Mouse (Mus musculus): ENCODE data around the gene Kcnq1. TPM values are rescaled to one million over a fixed set of nuclear protein-coding genes. Genes with fewer than 3 reads are reported as not detected.

Kcnq1 gene
- polyA plus RNA-seq, 2 experiments = 1.5 to 1.7 TPM

GRCm38 (mm10) chr7:143305808-143306207, 199.6 kb downstream of the Kcnq1 start:
- DNase-seq (ENCODE audit: low spot score) (peak; percentile 92), ATAC-seq (ENCODE audit: low FRiP score, low read depth) (peak; percentile 81)
- Histone ChIP-seq H3K9ac (ENCODE audit: low read depth, low read length, severe bottlenecking) (0 out of 2 replicates have a peak overlapping the region, but pooled peaks have one; percentile 16), H3K4me3 (replicated peaks; ENCODE audit: low read length) (no peak overlapping the region), H3K36me3 (ENCODE audit: control insufficient read depth, insufficient read depth, low read length) (no peaks in the 10 kb centered on the region), H3K9me3 (ENCODE audit: control insufficient read depth, low read length) (no peaks in the 10 kb centered on the region), H3K4me1 (ENCODE audit: control insufficient read depth, insufficient read depth, low read length) (peaks cover 44% of the 10 kb centered on the region), H3K27me3 (ENCODE audit: control insufficient read depth, insufficient read depth, low read length) (no peaks in the 10 kb centered on the region), H3K27ac (replicated peaks; ENCODE audit: low read depth, low read length) (peak overlapping the region; percentile 75), H3K4me2 (replicated peaks; ENCODE audit: low read depth, low read length, severe bottlenecking) (peak overlapping the region; percentile 25; the same call in 1 of the 2 replicates)
- no peak for TF ChIP-seq POLR2A (IDR thresholded peaks at IDR 0.05; ENCODE audit: borderline replicate concordance, extremely low read depth, insufficient read depth, insufficient read length)
- WGBS = 8% methylated on average over 10 of the region's 10 CpGs

- DNase-seq (ENCODE audit: low spot score) (no peak), ATAC-seq (ENCODE audit: low FRiP score, low read depth) (no peak)
- Histone ChIP-seq H3K4me3 (replicated peaks; ENCODE audit: low read length) (no peak overlapping the region), H3K4me1 (ENCODE audit: control insufficient read depth, insufficient read depth, low read length) (peaks cover 51% of the 10 kb centered on the region), H3K27ac (replicated peaks; ENCODE audit: low read depth, low read length) (no peak overlapping the region), H3K27me3 (ENCODE audit: control insufficient read depth, insufficient read depth, low read length) (no peaks in the 10 kb centered on the region), H3K9ac (ENCODE audit: low read depth, low read length, severe bottlenecking) (no peak overlapping the region), H3K4me2 (replicated peaks; ENCODE audit: low read depth, low read length, severe bottlenecking) (no peak overlapping the region), H3K9me3 (ENCODE audit: control insufficient read depth, low read length) (no peaks in the 10 kb centered on the region), H3K36me3 (ENCODE audit: control insufficient read depth, insufficient read depth, low read length) (no peaks in the 10 kb centered on the region)
- TF ChIP-seq POLR2A (IDR thresholded peaks at IDR 0.05; ENCODE audit: borderline replicate concordance, extremely low read depth, insufficient read depth, insufficient read length) = no peak
- 90% methylated on average over 1 of the region's 1 CpGs for WGBS
Observed at GRCm38 (mm10) chr7:143308001-143308400, 201.8 kb downstream of the Kcnq1 start.

DNA sequence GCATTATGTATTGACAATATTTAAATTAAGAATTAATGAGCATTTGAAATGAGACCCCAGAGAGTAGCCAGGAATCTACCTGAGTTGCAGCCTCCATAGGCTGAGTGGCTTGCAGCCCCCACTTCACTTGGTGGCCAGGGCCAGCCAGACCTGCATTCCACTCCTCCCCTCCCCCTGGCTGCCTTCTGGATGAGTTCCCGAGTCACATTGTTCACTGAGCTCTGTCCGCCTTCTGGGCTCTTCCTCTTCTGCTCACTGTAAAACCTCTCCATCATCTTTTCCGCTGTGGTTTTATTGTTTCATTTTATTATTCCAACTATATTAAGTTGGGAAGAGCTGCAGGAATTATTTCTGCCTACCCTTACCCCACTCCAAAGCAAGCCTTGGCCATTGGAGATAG, 204.1 kb downstream of the Kcnq1 start:
- no peaks in the 10 kb centered on the region for H3K9me3 ChIP-seq (ENCODE audit: control insufficient read depth, low read length)
- H3K9ac ChIP-seq (ENCODE audit: low read depth, low read length, severe bottlenecking) = no peak overlapping the region
- H3K27me3 ChIP-seq (ENCODE audit: control insufficient read depth, insufficient read depth, low read length) = no peaks in the 10 kb centered on the region
- no peak for TF ChIP-seq POLR2A (IDR thresholded peaks at IDR 0.05; ENCODE audit: borderline replicate concordance, extremely low read depth, insufficient read depth, insufficient read length)
- H3K27ac ChIP-seq (replicated peaks; ENCODE audit: low read depth, low read length) = peak overlapping the region; percentile 81
- no peaks in the 10 kb centered on the region for H3K36me3 ChIP-seq (ENCODE audit: control insufficient read depth, insufficient read depth, low read length)
- WGBS = 19% methylated on average over 3 of the region's 3 CpGs
- H3K4me3 ChIP-seq (replicated peaks; ENCODE audit: low read length) = no peak overlapping the region
- peak; percentile 72 for DNase-seq (ENCODE audit: low spot score)
- peaks cover 54% of the 10 kb centered on the region for H3K4me1 ChIP-seq (ENCODE audit: control insufficient read depth, insufficient read depth, low read length)
- peak; percentile 45; the same call in 1 of the 2 replicates for ATAC-seq (ENCODE audit: low FRiP score, low read depth)
- H3K4me2 ChIP-seq (replicated peaks; ENCODE audit: low read depth, low read length, severe bottlenecking) = no peak overlapping the region

- peaks cover 49% of the 10 kb centered on the region for H3K4me1 ChIP-seq (ENCODE audit: control insufficient read depth, insufficient read depth, low read length)
- peak; percentile 42 for ATAC-seq (ENCODE audit: low FRiP score, low read depth)
- DNase-seq (ENCODE audit: low spot score) = peak; percentile 80
- H3K9ac ChIP-seq (ENCODE audit: low read depth, low read length, severe bottlenecking) = no peak overlapping the region
- H3K27ac ChIP-seq (replicated peaks; ENCODE audit: low read depth, low read length) = peak overlapping the region; percentile 81
- H3K4me2 ChIP-seq (replicated peaks; ENCODE audit: low read depth, low read length, severe bottlenecking) = peak overlapping the region; percentile 10; the same call in 1 of the 2 replicates
- no peaks in the 10 kb centered on the region for H3K9me3 ChIP-seq (ENCODE audit: control insufficient read depth, low read length)
- no peak for TF ChIP-seq POLR2A (IDR thresholded peaks at IDR 0.05; ENCODE audit: borderline replicate concordance, extremely low read depth, insufficient read depth, insufficient read length)
- H3K27me3 ChIP-seq (ENCODE audit: control insufficient read depth, insufficient read depth, low read length) = no peaks in the 10 kb centered on the region
- no peak overlapping the region for H3K4me3 ChIP-seq (replicated peaks; ENCODE audit: low read length)
- 28% methylated on average over 8 of the region's 8 CpGs for WGBS
- H3K36me3 ChIP-seq (ENCODE audit: control insufficient read depth, insufficient read depth, low read length) = no peaks in the 10 kb centered on the region
Observed at GRCm38 (mm10) chr7:143310847-143311246, 204.7 kb downstream of the Kcnq1 start.

DNA sequence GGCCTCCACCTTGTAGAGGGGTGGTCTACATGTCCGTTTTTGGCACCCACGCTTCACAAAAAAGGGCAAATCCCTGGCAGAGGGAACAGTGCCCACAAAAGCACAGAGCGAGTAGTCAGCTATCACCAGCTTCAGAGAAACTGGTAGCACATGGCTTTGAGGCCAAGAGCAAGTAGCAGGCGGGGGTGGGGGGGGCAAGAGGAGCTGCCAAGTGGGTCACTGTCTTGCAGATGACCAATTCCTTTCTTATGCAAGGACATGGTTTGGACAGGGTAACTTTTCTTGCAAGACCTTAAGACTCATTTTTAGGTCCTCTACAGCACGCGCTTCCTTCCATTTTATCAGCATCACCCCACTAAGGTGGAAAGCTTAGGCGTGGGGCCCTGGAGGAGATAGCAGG, 205.3 kb downstream of the Kcnq1 start:
- no peak overlapping the region for H3K4me2 ChIP-seq (replicated peaks; ENCODE audit: low read depth, low read length, severe bottlenecking)
- ATAC-seq (ENCODE audit: low FRiP score, low read depth) = no peak
- H3K9me3 ChIP-seq (ENCODE audit: control insufficient read depth, low read length) = no peaks in the 10 kb centered on the region
- DNase-seq (ENCODE audit: low spot score) = no peak
- TF ChIP-seq POLR2A (IDR thresholded peaks at IDR 0.05; ENCODE audit: borderline replicate concordance, extremely low read depth, insufficient read depth, insufficient read length) = no peak
- no peak overlapping the region for H3K4me3 ChIP-seq (replicated peaks; ENCODE audit: low read length)
- H3K27ac ChIP-seq (replicated peaks; ENCODE audit: low read depth, low read length) = peak overlapping the region; percentile 81
- no peak overlapping the region for H3K9ac ChIP-seq (ENCODE audit: low read depth, low read length, severe bottlenecking)
- no peaks in the 10 kb centered on the region for H3K27me3 ChIP-seq (ENCODE audit: control insufficient read depth, insufficient read depth, low read length)
- WGBS = 82% methylated on average over 7 of the region's 7 CpGs
- H3K4me1 ChIP-seq (ENCODE audit: control insufficient read depth, insufficient read depth, low read length) = peaks cover 46% of the 10 kb centered on the region
- no peaks in the 10 kb centered on the region for H3K36me3 ChIP-seq (ENCODE audit: control insufficient read depth, insufficient read depth, low read length)
